Mouse (Mus musculus) right cerebral cortex, postnatal 36 days (tissue): Measurements from ENCODE around the gene Fam76a.

Experiments
- DNase-seq, 2 experiments: peaks; one replicate each; pipeline ENCODE4 v3.0.0; 2022; ENCODE audit warnings: low spot score in 2 of 2, mixed read lengths in 1 of 2

Gene Fam76a

DNA sequence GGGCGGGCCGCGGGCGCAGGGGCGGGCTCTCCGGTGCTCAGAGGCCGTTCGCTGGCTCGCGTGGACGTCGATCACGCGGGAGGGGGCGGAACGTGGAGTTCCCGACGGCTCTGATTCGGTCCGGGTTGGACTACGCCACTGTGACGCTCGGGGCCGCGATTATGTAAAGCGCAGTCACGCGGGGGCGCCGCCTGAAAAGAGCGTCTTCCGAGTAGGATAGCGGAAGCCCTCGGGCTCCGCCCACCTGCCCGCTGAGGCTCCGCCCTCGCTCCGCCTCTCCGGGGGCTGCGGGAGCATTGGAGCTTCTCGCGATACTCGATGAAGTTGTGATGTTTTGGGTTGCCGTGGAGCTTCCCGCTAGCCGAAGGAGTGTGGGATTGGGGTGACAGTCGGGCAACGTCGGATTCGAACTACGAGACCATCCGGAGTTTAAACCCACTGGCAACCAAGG, at the start of gene Fam76a:
Gene Fam76a (minus strand): TSS at position 1 of the 451 bp plus-strand sequence.
- peak; percentile 100 for DNase-seq

DNA sequence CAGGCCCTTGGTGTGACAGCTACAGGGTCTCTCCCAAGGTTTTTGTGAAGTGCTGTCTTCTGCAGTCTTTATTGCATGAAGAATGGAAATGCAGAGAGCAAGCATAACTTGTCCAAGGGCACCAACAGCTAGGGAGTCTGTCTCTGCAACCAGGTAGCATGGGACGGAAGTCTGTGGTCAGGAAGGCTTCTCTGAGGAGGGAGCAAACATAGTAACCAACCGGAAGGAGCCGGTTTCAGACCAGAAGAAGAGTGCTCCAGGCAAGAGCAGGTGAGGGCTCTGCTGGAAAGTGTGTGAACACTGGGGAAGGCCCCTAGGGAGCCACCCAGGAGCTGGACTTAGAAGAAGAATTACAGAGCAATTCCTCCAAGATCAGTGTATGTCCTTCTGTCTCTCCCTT, 49.7 kb upstream of the Fam76a start:
- DNase-seq, result no peak

DNA sequence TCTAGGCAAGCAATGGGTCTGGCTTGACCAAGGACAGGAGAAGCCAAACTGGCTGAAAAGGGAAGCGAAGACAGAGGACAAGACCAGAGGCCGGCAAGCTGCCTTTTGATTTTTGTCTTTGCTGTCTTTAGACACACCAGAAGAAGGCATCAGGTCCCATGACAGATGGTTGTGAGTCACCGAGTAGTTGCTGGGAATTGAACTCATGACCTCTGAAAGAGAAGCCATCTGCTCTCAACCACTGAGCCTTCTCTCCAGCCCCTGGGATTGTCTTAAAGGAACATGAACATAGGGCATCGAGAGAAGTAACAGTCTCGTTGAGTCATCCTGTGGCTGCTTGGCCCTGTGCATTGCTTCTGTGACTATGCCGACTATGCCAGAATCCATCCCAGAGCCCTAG, 49.2 kb upstream of the Fam76a start:
- DNase-seq, result no peak

DNA sequence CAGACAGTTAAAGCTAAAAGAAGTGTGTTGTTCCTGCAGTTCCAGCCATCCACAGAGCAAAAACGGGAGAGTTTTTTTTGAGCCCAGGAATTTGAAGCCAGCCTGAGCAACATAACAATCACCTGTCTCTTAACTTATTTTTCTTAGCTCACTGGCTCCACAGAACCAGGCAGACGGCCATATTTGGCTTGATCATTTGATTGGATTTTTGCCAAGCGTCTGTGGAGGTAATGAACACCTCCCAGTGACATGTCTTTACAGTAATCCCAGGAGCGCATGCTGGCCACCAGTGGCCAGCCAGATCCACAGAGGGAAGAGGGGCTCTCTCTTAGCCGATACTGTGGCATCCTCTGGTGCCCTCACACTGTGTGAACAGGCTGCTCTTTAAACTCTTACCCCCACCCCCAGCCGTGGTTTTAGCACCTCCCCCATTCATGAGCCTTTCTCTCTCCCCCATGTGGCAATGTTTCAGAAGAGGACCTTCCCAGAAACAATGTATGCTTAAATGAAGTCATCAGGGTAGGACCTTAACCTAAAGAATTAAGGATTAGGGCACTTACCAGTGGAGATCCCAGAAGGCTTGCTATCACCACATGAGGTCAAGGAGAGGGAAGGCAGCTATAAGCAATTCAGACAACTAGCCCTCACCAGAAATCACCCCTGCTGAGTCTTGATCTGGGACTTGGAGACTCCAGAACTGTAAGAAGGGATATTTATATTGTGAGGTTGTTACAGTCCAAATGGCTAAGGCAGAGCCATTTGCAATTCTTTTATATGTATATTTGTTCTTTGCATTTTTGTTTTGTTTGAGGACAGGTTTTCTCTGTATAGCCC, 46.0 kb upstream of the Fam76a start:
- no peak for DNase-seq

DNA sequence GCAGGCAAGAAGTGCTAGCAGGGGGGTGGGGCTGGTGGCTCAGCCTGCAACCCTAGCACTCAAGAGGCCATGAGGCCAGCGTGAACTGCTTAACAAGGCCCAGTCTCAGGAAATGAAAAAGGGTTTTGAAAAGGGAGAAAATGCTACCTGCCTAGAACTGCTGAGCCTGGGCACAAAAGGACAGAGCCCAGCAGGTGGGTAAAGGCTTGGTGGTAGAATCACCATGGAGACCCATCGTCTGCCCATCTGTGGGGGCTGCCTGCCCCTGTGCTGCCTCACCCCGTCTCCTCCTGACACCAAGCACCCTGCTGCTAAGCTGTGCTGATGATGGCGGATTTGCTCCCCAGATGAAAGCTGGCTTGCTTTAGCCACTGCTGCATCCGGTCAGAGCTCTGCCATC, 42.1 kb upstream of the Fam76a start:
- DNase-seq, result no peak

DNA sequence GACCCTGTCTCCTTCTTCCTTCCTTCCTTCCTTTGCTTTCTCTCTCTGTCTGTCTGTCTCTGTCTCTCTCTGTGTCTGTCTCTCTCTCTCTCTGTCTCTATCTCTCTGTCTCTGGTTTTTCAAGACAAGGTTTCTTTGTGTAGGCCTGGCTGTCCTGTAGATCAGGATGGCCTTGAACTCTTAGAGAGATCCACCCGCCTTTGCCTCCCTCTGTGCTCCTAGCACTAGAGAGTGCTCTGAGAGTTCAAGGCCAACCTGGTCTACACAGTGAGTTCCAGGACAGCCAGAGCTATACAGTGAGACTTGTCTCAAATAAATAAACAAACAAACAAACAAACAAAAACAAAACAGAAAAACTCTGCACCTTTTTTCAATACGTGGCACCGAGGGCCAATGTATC, 41.7 kb upstream of the Fam76a start:
- no peak for DNase-seq

DNA sequence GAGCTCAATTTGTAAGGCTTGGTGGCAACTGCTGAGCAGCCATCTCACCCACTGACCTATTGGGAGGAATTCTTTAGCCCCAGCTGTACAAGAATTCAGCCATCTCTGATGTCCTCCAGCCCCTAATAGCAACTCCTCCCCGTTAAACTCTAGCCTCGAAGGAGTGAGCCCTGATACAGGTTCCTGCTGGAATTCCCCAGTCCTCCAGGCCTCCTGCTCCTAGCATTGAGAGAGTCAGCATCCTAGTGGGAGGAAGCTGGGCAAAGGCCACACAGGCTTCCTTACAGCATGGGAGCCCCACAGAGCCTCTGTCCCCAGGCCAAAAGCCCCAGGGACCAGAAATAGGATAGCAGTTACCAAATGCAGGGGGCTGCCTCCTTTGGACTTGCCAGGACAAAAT, 41.1 kb upstream of the Fam76a start:
- no peak for DNase-seq

DNA sequence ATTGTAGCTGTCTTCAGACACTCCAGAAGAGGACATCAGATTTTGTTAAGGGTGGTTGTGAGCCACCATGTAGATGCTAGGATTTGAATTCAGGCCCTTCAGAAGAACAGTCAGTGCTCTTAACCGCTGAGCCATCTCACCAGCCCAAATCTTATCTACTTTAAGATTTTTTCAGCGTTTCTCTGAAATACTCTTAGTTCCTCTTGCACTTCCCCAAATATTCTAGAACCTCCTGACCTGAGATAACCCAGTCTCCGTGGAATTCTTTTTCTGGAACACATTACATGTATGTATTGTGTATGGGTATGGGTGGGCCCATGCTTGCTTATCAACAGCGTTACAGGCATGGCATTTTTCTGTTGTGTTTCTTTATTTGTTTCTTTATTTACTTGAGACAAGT, 40.3 kb upstream of the Fam76a start:
- no peak for DNase-seq

DNA sequence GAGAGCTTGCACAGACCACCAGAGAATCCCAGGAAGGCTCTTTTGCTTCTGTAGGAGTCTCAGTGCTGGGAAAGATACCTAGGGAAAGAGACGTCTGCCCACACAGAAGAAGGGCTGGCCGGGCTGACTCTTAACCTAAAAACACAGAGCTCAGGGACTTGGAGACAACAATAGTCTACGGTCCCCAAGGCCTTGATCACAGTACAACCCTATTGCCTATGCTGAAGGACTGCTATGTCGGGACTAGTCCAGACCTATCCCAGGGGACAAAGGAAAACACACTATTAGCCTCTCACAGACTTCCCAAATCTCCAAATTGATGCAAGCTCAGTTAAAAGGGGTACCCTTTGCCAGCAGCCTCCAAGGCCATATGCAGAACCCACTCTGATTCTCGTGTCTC, 39.5 kb upstream of the Fam76a start:
- no peak for DNase-seq

DNA sequence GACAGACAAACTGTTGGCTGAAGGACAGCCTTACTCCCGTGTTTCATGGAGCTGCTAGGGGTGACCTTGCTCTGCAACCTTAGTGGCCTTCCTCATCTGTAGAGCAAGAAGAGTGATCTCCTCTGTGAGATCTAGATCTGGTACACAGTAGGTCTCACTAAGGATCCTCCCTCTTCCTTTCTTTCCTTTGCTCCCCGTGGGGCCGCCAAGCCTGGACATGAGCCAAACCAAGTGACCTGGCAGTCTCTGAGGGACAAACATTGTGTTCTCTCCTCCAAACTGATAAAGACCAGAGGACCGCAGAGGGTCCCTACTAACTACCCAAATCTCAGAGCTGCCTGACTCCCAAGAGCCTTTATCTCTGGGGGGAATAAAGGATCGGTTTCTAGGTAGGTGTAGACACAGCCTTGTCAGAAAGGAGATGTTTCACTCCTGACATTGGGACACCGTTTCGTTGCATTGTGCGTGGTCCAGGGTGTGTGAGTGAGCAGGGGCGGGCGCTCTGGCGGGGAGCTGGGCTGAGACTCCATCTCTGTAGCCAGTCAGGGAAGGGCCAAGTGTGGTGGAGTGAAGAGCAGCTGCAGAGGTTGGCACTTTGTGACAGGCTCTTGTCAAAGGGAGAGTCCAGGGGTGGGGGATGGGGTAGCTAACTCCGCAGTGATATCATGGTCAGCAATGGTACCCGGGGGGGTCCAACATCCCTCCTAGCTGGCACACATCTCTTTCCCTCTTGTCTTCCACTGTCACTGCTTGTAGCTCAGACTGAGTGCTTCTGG, 38.7 kb upstream of the Fam76a start:
- DNase-seq, result no peak

DNA sequence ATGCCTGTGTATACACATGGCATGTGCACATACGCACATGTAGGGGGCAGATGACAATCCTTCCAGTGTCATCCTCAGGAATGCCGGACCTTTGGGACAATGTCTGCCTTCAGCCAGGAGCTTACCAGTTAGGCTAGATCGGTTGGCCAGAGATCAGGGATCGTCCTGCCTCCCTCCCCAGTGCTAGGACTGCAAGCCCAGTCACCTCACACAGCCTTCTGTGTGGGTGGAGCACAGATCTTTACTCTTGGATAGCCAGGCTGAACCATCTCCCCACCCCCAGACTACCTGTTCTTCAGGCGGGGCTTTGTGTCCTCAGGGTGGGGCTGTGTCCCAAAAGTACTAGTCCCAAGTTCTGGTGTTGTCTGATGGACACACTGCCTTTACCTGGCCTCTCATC, 38.0 kb upstream of the Fam76a start:
- DNase-seq, result no peak

DNA sequence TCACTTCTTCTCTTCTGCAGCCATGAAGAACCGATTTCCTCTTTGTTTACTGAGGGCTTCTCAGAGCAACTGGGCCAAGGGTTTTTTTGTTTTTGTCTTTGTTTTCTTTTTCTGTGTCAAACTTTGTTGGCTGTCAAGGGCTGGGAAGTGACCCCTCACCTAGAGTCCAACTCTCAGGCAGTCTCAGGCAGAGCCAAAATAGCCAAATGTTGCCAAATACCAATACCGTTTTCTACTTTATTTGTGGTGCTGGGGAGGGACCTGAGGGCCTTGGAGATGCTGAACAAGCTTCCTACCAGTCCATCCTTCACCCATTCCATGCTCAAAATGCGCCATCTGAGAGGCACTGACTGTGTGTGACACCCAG, 37.3 kb upstream of the Fam76a start:
- DNase-seq, result no peak

DNA sequence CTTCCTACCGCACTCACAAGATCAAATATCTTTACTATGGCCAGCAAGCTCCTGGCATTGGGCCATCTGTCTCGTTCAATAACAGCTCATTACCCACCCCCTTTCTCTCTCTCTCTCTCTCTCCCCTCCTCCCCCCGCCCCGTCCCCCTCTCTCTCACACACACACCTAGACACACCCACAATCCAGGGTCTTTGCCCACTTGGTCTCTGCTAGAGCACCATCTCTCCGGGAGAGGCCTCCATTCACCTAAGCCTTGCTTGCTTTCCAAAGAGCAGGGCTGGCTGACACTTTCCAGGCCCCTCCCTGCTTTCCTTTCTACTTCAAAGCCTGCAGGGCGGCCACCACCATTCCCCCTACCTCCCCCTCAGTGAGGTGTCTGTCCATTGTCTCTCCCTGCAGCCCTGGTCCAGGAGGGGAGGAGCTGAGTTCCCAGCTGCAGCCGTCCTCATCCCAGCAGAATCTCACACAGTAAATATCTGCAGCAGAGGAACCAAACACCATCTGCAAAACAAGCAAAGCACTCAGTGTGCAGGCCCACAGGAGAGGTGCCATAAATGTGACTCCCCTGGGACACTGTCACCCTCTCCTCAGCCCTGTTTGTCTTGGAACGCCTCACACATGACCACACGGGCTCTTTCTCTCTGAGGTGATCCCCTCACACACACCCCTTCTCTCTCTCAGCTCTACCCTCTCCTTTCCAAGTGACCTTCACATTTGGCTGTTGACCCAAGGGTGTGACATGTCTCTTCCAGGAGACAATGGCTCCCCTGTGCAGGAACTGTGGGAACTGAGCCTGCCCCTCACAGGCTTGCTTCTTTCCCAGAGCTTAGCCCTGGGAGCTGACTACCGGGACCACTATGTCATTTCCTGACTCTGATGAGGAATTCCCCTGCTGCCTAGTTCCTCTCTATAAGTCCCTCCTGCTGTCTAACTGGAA, 36.7 kb upstream of the Fam76a start:
- DNase-seq, result no peak

DNA sequence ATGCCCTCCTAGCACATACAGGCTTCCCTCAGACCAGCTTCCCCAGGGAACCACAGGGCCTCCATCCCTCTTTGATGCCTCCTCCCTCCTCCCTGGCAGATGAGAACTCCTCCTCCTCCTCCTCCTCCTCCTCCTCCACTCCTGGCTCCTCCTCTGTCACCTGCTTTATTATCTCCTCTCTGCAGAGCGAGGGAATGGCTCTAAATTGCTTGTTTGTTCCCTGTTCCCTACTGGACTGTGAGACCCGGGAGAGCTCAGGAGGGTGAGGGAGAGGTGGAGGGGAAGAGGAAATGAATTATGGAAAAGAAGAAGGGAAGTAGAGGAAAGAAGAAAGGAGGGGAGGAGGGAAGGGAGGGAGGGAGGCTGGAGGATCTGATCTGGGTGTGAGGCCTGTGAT, 33.0 kb upstream of the Fam76a start:
- DNase-seq, result no peak

DNA sequence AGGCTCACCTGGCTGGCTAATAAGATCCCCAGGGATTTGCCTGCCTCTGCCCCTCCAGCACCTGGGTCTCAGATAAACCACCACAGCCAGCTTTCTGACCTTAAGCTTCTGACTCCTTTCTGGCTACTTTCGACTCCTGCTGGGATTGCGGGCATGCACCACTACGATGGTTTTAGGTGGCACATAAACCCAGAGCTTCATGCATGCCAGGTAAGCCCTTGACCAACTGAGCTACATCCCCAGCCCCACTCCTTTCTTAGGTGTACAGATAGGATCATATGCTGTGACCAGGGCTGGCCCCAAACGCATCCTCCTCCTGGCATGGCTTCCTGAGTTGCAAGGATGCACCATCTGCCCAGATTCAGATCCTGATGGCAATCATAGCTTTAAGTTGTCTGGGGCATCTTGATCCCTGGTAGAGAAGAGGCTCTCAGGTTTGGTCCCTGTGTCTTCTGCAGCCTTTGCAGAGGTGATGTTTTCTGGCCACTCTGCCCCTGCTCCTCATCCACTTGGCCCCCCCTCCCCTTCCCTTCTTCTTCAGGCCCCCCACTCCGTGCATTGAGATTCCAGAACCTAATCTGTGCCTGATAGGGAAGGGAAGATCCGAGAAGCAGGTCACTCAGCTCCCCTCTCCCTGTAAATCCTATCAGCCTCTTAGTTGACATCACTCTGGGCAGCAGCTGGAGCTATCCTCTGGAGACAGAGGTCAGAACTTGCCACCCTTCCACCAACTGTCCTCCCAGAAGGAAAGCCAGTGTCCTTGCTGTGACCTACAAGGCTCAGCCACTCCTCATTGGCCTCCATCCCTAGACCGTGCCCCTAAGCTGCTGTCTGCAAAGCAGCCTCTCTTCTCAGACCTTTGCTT, 32.4 kb upstream of the Fam76a start:
- no peak for DNase-seq

DNA sequence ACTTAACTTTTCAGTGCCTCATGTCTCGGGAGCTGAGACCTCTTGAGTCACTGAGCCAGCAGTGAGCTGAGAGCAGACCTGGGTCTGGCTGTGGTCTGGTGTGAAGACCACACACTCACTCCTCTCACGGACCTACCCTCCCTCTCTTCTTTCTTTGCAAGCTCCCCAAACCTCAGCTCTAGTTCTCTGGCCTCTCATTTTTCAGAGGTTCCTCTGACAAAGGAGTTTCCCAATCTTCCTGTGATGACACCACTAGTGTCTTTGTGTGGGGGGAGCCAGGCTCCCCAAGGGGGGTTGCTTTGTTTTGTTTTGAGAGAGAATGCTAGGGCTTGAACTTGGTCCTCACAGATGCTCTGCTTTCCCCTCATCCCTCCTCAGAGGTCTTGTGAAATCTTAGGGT, 28.6 kb upstream of the Fam76a start:
- DNase-seq, result no peak

DNA sequence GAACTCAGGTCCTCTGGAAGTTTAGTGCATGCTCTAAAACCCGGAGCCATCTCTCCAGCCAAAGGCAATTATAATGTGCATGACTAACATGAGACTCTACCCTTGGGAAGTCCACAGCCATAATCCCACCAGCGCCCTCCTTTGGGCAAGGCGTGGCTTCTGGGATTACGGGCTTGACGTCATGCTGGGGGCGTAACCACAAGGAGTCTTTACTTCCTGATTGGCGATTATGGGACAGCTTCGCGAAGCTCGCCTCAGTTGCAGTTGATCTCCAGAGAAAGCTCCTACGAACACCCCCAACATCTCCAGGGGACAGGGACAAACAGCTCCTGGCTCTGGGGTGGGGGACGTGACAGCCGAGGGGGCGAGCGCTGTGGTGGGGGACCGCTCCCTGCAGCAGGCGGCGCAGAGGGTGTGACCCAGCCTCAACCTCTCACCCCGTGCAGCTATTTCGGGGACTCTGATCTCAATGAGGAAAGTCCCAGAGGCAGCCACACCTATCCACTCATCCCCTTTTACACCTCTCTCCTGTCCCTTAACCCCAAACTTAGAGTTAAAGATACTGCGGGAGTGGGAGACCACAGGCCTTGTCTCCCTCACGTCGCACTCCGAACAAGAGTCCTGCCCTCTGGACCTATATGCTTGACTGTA, 27.6 kb upstream of the Fam76a start:
- no peak for DNase-seq

DNA sequence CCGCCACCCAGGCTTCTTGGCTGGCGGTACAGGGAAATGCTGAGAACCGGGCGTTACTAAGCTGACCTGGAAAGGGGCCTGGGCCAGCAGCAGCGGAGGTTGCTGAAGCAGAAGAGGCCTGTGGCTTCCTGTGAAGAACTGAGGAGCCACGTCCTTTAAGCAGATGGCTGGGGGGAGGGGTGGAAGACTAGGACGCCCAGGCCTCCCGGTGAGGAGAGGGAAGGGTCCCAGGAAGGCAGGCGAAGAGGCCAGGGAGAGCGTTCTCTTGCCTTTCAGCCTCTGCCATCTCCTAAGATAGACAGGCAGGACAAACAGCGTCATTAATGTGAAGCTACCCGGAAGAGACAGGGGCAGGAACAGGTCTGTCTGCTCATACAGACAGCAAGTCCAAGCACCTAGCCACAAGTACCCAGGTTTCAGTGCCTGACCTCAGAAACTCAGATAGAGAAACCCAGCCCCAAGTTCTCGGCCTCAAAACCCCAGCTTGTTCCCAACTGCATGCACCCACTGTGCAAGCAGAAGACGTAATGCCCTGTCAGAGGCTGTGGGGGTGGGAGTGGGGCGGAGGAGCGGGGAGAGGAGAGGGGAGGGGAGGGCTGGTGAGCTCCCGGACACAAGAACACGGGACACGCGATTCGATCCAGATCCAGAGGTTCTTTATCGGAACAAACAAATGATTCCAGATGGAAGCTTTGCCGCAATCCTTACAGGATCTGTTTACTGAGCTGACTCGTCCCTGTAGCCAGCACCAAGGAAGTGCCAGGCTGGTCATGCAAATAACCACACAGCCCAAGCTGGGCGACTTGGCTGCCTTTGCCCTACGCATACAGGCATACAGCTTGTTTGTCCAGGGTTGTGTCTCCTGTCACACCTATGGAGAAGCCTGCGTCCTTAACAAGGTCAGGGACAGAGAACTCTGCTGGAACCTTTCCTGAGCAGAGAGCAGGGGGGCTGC, 24.0 kb upstream of the Fam76a start:
- DNase-seq, result no peak

DNA sequence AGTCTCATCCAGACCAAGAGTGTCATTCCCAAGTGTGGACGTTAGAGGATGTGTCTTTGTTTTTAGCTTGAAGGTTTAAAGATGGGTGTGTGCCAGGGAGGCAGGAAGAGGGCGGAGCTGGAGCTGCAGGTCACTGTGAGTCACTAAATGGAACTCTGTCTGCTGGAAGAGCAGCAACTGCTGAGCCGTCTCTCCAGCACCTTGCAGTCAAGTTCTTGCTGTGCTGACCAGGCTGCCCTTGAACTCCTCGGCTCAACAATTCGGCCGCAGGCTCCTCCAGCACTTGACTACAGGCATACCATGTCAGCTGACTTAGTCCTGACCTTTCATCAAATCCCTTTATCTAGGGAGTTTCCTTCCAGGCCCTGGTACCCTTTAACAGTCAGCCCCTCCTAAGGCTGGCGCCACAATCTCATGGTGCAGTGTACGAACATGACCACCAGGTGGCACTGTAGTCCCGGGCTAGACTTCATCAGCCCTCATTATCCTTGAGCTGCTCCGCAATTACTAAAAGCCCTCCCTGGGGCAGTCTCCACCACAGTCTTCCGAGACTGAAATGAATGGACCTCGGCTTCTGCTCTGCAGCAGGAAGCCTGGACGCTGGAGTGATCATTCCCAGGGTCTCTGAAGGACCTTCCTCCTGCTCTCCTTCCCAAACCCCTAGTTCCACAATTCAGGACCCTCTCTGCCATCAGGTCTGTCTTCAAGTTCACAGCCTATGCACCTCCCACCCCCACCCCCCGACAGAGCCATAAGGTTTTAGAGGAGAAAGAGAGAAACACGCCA, 23.1 kb upstream of the Fam76a start:
- peak; percentile 62 to 69 for DNase-seq
